Mouse (Mus musculus) heart, adult 2 months (tissue): ENCODE results near the gene Klf2.

Experiments used
- CTCF ChIP-seq: fragments of 200-600 bp; IDR thresholded peaks from 2 replicates; pipeline ENCODE4 v1.8.1; 2022; ENCODE audit warnings: antibody characterized with exemption, mild to moderate bottlenecking, moderate library complexity
- EP300 ChIP-seq: fragments of 200-500 bp; IDR thresholded peaks from 2 replicates; pipeline ENCODE4 v1.6.1; 2011; ENCODE audit warnings: low read depth, low read length, control low read depth; ENCODE audit not compliant: insufficient read depth
- POLR2A ChIP-seq: fragments of 200-500 bp; IDR thresholded peaks from 2 replicates; pipeline ENCODE4 v1.6.1; 2011; ENCODE audit warnings: mild to moderate bottlenecking, low read depth, low read length, control low read depth; ENCODE audit not compliant: insufficient read depth

DNA sequence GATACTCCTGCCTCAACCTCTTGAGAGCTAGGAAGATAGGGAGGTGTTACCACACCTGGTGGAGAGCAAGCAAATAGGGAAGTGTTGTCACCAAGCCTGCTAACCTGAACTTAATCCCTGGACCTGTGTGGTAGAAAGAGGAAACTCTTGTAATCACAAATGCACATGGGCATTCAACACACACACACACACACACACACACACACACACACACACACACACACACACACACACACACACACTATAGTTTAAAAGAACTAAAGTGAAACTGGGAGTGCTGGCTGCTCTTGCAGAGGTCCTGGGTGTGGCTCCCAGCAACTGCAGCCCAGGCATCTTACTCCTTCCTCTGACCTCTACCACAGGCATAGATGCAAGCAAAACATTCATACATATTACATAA, 41.3 kb downstream of the Klf2 start:
- no peak for TF ChIP-seq CTCF
- no peak for TF ChIP-seq POLR2A
- no peak for TF ChIP-seq EP300
